Mouse (Mus musculus) cerebellum, adult 11 months (tissue): ENCODE results near the gene Rbp3.

ENCODE experiments used
- DNase-seq: peaks from one replicate; pipeline ENCODE4 v3.0.0; 2022

The Rbp3 gene

DNA sequence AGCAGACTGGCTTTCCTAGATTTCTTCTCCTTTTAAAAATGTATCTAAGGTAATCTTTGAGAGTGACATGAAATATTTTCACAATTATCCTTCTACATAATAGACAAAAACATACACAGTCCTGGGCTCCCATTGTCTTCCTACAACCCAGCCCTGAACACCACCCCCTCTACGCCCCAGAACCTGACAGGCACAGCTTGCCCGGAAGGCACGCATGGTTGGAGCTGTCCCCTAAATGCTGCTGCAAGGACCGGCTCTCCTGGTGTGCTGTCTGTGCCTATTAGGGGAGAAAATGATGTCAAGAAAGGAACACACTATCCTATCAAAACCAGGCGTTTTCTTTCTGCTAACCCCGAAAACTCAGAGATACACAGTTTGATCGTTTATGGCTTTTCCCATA lies 23.9 kb downstream of the Rbp3 start:
- no peak for DNase-seq

GRCm38 (mm10) chr14:33978604-33979059 lies 24.8 kb downstream of the Rbp3 start, which contains the start of gene Zfp488:
Gene Zfp488, minus strand, starts transcription at chr14:33978764.
- DNase-seq, result no peak

- no peak for DNase-seq
Observed at GRCm38 (mm10) chr14:33989201-33989600, 35.4 kb downstream of the Rbp3 start.

- peak; percentile 73 for DNase-seq
Observed at GRCm38 (mm10) chr14:33991971-33992370, 38.2 kb downstream of the Rbp3 start.

DNA sequence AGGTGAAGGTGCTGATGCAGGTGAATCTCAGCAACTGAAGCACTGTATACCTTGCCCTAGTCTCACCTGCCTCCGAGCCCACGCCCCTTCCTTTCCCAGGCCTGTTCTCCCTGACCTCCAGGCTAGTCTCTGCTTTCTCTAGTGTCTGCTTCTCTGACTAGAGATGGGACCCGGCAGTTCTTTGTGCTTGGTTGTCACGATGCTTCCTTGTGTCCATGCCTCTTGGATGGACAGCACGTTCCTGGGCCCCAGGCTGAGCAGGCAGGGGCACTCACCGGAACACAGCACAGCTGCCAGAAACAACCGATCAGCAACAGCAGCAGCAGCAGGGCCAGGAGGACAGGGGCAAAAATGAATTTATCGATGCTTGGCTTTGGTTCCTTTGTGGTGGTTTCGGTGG lies 39.2 kb downstream of the Rbp3 start:
- DNase-seq, result no peak

GRCm38 (mm10) chr14:33993521-33994289 lies 39.9 kb downstream of the Rbp3 start:
- no peak for DNase-seq

GRCm38 (mm10) chr14:33997427-33997826 lies 43.6 kb downstream of the Rbp3 start:
- no peak for DNase-seq

GRCm38 (mm10) chr14:34000076-34000475 lies 46.3 kb downstream of the Rbp3 start:
- no peak for DNase-seq

- no peak for DNase-seq
Observed at GRCm38 (mm10) chr14:34001445-34001844, 47.6 kb downstream of the Rbp3 start.

- DNase-seq, result no peak
Observed at GRCm38 (mm10) chr14:34002358-34002757, 48.6 kb downstream of the Rbp3 start.
